Mouse (Mus musculus): Measurements from ENCODE around the gene Klhl29. TPM values are rescaled to one million over a fixed set of nuclear protein-coding genes. Genes with fewer than 3 reads are reported as not detected.

The Klhl29 gene
- polyA plus RNA-seq, 2 experiments: 4.9 to 14.0 TPM

DNA sequence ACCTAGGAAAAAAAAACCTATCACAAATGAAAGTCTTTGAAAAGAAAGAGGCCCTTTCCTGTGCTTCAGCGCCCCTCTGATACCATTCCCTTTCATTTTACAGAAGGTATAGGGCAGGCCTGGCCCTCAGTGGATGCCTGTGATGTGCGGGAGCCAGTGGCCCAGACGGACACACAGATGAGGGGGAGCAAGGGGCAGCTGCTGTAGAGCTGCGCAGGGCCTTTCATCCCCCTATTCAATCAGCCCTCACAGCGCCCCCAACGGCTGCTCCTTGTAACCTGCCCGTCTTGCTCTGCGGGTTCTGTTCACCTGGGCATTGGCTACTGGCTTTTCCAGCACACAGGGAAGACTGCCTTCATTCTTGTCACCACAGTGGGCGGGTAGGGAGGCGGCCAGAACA, 223.6 kb downstream of the Klhl29 start:
- Histone ChIP-seq H3K4me2 (replicated peaks; ENCODE audit: low read depth, low read length, severe bottlenecking) (no peak overlapping the region), H3K36me3 (ENCODE audit: control insufficient read depth, insufficient read depth, low read length) (peaks cover 3% of the 10 kb centered on the region; the same call in 1 of the 2 replicates), H3K27ac (replicated peaks; ENCODE audit: low read depth, low read length) (no peak overlapping the region), H3K4me3 (replicated peaks; ENCODE audit: low read length) (no peak overlapping the region), H3K27me3 (ENCODE audit: control insufficient read depth, insufficient read depth, low read length) (no peaks in the 10 kb centered on the region), H3K9me3 (ENCODE audit: control insufficient read depth, low read length) (no peaks in the 10 kb centered on the region), H3K9ac (ENCODE audit: low read depth, low read length, severe bottlenecking) (no peak overlapping the region), H3K4me1 (ENCODE audit: control insufficient read depth, insufficient read depth, low read length) (peaks cover 14% of the 10 kb centered on the region)
- TF ChIP-seq POLR2A (IDR thresholded peaks at IDR 0.05; ENCODE audit: borderline replicate concordance, extremely low read depth, insufficient read depth, insufficient read length): no peak
- ATAC-seq (ENCODE audit: low FRiP score, low read depth) (no peak), DNase-seq (ENCODE audit: low spot score) (peak; percentile 25)
- WGBS: 15% methylated on average over 10 of the region's 10 CpGs

DNA sequence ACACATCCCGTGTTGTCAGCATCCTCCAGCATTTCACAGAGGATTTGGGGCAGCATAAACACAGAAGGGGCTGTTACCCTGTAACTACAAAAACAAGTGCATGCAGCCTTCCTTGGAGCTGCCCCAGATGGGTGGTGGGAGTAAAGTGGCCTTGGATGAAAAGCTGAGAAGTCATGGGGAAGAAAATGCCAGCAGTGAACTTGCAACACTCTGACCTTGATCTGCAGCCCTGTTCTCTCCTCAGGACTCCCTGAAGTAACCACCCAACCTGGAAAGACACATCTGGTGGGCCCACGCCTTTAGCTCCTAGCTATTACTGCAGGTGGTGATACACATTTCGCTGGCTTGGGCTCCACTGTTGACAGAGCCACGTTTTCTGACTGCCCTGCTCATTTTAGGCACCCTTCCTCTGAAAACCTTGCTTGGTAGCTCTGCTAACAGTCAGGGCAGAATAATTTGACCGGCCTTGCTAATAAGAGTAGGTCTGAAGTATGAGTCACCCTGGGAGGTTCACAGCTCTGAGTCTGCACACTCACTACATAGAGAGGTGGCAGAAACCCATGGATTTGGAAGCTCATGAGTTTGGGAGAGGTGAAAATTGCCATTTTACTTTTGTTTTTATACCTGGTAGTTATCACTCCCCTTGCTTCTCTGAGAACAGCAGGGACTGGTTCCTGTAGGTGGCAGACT, 228.0 kb downstream of the Klhl29 start:
- Histone ChIP-seq H3K4me1 (ENCODE audit: control insufficient read depth, insufficient read depth, low read length) (peaks cover 33% of the 10 kb centered on the region), H3K4me2 (replicated peaks; ENCODE audit: low read depth, low read length, severe bottlenecking) (no peak overlapping the region), H3K4me3 (replicated peaks; ENCODE audit: low read length) (no peak overlapping the region), H3K27ac (replicated peaks; ENCODE audit: low read depth, low read length) (no peak overlapping the region), H3K9ac (ENCODE audit: low read depth, low read length, severe bottlenecking) (no peak overlapping the region), H3K27me3 (ENCODE audit: control insufficient read depth, insufficient read depth, low read length) (no peaks in the 10 kb centered on the region), H3K36me3 (ENCODE audit: control insufficient read depth, insufficient read depth, low read length) (peaks cover 3% of the 10 kb centered on the region; the same call in 1 of the 2 replicates), H3K9me3 (ENCODE audit: control insufficient read depth, low read length) (no peaks in the 10 kb centered on the region)
- no peak for TF ChIP-seq POLR2A (IDR thresholded peaks at IDR 0.05; ENCODE audit: borderline replicate concordance, extremely low read depth, insufficient read depth, insufficient read length)
- no peak for DNase-seq (ENCODE audit: low spot score)
- 71% methylated on average over 5 of the region's 5 CpGs for WGBS
- ATAC-seq (ENCODE audit: low FRiP score, low read depth): no peak

DNA sequence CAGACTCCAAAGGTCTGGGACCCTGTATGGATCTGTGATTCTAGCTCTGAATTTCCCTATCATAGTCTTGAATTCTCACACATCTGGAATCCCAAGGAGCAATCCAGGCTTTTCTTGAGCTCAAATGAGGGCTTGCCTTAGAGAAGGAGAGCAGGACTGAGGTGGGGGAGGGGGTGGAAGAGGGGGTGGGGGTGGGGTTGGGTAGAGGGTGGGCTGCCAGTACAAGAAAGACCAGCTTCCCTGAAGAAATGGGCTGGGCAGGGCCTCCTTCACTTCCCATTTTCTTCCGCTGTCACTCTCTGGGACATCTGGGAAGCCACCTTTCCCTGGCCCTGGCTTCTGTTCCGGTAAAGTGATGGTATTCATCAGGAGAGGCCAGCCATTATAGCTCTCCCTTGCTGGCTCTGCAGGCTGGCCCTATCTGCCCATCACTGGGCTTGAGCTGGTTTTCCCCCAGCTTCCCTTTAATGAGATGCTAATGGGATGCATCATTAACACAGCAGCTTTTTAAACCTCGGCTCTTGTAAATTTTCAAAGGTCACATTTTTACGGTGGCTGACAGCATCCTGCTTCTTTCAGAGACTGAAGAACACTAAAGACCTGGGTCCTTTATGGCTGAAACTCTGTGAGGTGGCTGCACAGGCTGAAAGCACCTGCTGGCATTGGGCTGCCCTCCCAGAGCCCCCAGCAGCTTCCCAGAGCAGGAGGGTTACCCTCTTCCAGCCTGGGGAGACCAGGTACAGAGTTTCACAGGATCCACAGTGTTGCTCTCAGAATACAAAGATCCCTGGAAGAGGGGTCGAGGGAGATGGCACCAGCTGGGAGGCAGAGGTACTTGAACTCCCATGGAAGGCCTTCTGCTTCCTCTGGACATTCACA, 231.3 kb downstream of the Klhl29 start:
- WGBS: 34% methylated on average over 5 of the region's 5 CpGs
- H3K4me2 ChIP-seq (replicated peaks; ENCODE audit: low read depth, low read length, severe bottlenecking): no peak overlapping the region
- ATAC-seq (ENCODE audit: low FRiP score, low read depth) (no peak), DNase-seq (ENCODE audit: low spot score) (no peak)
- no peaks in the 10 kb centered on the region for H3K27me3 ChIP-seq (ENCODE audit: control insufficient read depth, insufficient read depth, low read length)
- H3K9me3 ChIP-seq (ENCODE audit: control insufficient read depth, low read length): no peaks in the 10 kb centered on the region
- H3K4me3 ChIP-seq (replicated peaks; ENCODE audit: low read length): no peak overlapping the region
- H3K36me3 ChIP-seq (ENCODE audit: control insufficient read depth, insufficient read depth, low read length): peaks cover 7% of the 10 kb centered on the region; the same call in 1 of the 2 replicates
- H3K27ac ChIP-seq (replicated peaks; ENCODE audit: low read depth, low read length): no peak overlapping the region
- no peak overlapping the region for H3K9ac ChIP-seq (ENCODE audit: low read depth, low read length, severe bottlenecking)
- H3K4me1 ChIP-seq (ENCODE audit: control insufficient read depth, insufficient read depth, low read length): peaks cover 22% of the 10 kb centered on the region
- TF ChIP-seq POLR2A (IDR thresholded peaks at IDR 0.05; ENCODE audit: borderline replicate concordance, extremely low read depth, insufficient read depth, insufficient read length): no peak

GRCm38 (mm10) chr12:5143224-5143623, 232.3 kb downstream of the Klhl29 start:
- WGBS: 36% methylated on average over 5 of the region's 5 CpGs
- Histone ChIP-seq H3K9me3 (ENCODE audit: control insufficient read depth, low read length) (no peaks in the 10 kb centered on the region), H3K27me3 (ENCODE audit: control insufficient read depth, insufficient read depth, low read length) (no peaks in the 10 kb centered on the region), H3K4me2 (replicated peaks; ENCODE audit: low read depth, low read length, severe bottlenecking) (no peak overlapping the region), H3K36me3 (ENCODE audit: control insufficient read depth, insufficient read depth, low read length) (peaks cover 11% of the 10 kb centered on the region; the same call in 1 of the 2 replicates), H3K4me1 (ENCODE audit: control insufficient read depth, insufficient read depth, low read length) (peaks cover 26% of the 10 kb centered on the region), H3K4me3 (replicated peaks; ENCODE audit: low read length) (no peak overlapping the region), H3K9ac (ENCODE audit: low read depth, low read length, severe bottlenecking) (no peak overlapping the region), H3K27ac (replicated peaks; ENCODE audit: low read depth, low read length) (no peak overlapping the region)
- peak; percentile 38; the same call in 1 of the 2 replicates for ATAC-seq (ENCODE audit: low FRiP score, low read depth)
- no peak for TF ChIP-seq POLR2A (IDR thresholded peaks at IDR 0.05; ENCODE audit: borderline replicate concordance, extremely low read depth, insufficient read depth, insufficient read length)
- no peak for DNase-seq (ENCODE audit: low spot score)

GRCm38 (mm10) chr12:5142776-5143175, 232.7 kb downstream of the Klhl29 start:
- Histone ChIP-seq H3K27me3 (ENCODE audit: control insufficient read depth, insufficient read depth, low read length) (no peaks in the 10 kb centered on the region), H3K27ac (replicated peaks; ENCODE audit: low read depth, low read length) (no peak overlapping the region), H3K9me3 (ENCODE audit: control insufficient read depth, low read length) (no peaks in the 10 kb centered on the region), H3K4me3 (replicated peaks; ENCODE audit: low read length) (no peak overlapping the region), H3K4me2 (replicated peaks; ENCODE audit: low read depth, low read length, severe bottlenecking) (no peak overlapping the region), H3K9ac (ENCODE audit: low read depth, low read length, severe bottlenecking) (no peak overlapping the region), H3K36me3 (ENCODE audit: control insufficient read depth, insufficient read depth, low read length) (peaks cover 11% of the 10 kb centered on the region; the same call in 1 of the 2 replicates), H3K4me1 (ENCODE audit: control insufficient read depth, insufficient read depth, low read length) (peaks cover 26% of the 10 kb centered on the region)
- ATAC-seq (ENCODE audit: low FRiP score, low read depth) (peak; percentile 64), DNase-seq (ENCODE audit: low spot score) (peak; percentile 85)
- no peak for TF ChIP-seq POLR2A (IDR thresholded peaks at IDR 0.05; ENCODE audit: borderline replicate concordance, extremely low read depth, insufficient read depth, insufficient read length)
- WGBS: 16% methylated on average over 3 of the region's 3 CpGs

Data from limb, embryonic 14.5 days (tissue).